Mouse (Mus musculus): ENCODE measurements at regions not wholly inside any gene's neighbourhood (a gene's known extent, or its start where the extent isn't known, plus 50 kb on each side); places are given as distances from the start of the nearest gene placed in this dataset.

DNA sequence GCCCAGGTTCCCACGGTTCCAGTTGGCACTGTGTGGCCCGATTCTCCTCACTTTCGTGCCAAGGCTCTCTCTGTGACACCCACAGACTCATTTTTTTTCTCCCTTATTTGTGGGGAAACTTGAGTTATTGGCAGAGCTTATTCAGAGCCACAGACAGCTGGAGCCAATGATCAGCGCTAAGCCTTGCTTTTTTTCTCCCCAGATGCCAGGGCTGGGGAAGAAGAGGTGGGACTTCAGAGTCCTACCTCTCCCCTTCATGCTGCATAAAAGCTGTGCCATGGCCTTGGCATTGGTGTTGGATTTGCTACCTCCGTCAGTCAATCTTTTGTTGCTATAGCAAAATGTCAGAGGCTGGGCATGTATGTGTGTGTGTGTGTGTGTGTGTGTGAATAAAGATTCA lies 56.5 kb upstream of the Cox10 start:
- dilution Hi-C loops (cut with MboI; ENCODE audit: extremely low pct_ligation_motif_present, extremely low pct_unique_long_range_greater_than_20kb, low sequenced_read_pairs) = no loop called here
- no peaks in the 10 kb centered on the region for H3K9me3 ChIP-seq (replicated peaks; ENCODE audit: low read length)
- in situ Hi-C loops (cut with MboI; ENCODE audit: low pct_ligation_motif_present, low pct_unique_long_range_greater_than_20kb, low sequenced_read_pairs) = no loop called here
- no peak overlapping the region for H3K27ac ChIP-seq (ENCODE audit: insufficient read depth, low read depth)
- no peak overlapping the region for H3K4me2 ChIP-seq (ENCODE audit: insufficient read depth, low read depth, poor library complexity, severe bottlenecking)
- H3K9ac ChIP-seq (ENCODE audit: insufficient read depth, low read depth) = no peak overlapping the region
- no peaks in the 10 kb centered on the region for H3K27me3 ChIP-seq (replicated peaks)
- H3K36me3 ChIP-seq (replicated peaks in 1 of 2; ENCODE audit: control insufficient read depth in 1 of 2, insufficient read depth in 1 of 2, low read length in 1 of 2) = no peaks in the 10 kb centered on the region
- H3K4me1 ChIP-seq (ENCODE audit: control insufficient read depth in 1 of 2, insufficient read depth in 2 of 2) = peaks cover 2 to 6% of the 10 kb centered on the region in 2 experiments; a peak in 3 of 4 replicates
- TF ChIP-seq CHD2 (IDR thresholded peaks at IDR 0.05; ENCODE audit: low read length) (no peak), MAFK (IDR thresholded peaks at IDR 0.05; ENCODE audit: insufficient replicate concordance, low read length) (no peak), TBP (conservative IDR thresholded peaks at IDR 0.05; ENCODE audit: low read depth, low read length) (no peak), MYC (IDR thresholded peaks at IDR 0.05; ENCODE audit: low read depth, low read length) (no peak), MAX (IDR thresholded peaks at IDR 0.05; ENCODE audit: low read length) (no peak), NRF1 (IDR thresholded peaks at IDR 0.05; ENCODE audit: low read depth, low read length) (no peak), RAD21 (IDR thresholded peaks at IDR 0.05; ENCODE audit: low read depth, low read length) (no peak), ETS1 (conservative IDR thresholded peaks at IDR 0.05; ENCODE audit: low read depth, low read length) (no peak), RCOR1 (conservative IDR thresholded peaks at IDR 0.05; ENCODE audit: low read depth, low read length) (no peak)
- no peak overlapping the region for H3K4me3 ChIP-seq (replicated peaks in 1 of 3; ENCODE audit: low read depth in 2 of 3, low read length in 2 of 3, poor library complexity in 1 of 3)
- H3K79me2 ChIP-seq (replicated peaks; ENCODE audit: control insufficient read depth, extremely low read depth, insufficient read depth, poor library complexity, severe bottlenecking) = no peaks in the 10 kb centered on the region
- no peak for DNase-seq (ENCODE audit: extremely low read depth)

DNA sequence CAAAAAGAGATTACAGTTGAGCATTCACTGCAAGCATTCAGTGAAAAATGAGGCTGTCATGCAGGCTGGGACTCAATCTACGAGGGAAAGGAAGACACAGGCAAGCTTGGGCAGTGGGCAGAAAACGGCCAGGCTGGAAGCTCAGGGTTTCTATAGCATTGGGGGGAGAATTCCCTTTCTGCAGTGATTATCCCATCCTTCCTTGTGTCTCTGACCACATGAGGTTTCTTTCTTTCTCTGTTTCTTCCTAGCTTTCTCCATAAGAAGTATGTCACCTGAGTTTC lies 56.0 kb upstream of the Cox10 start:
- Histone ChIP-seq H3K27ac (ENCODE audit: insufficient read depth, low read depth) (no peak overlapping the region), H3K4me1 (ENCODE audit: control insufficient read depth in 1 of 2, insufficient read depth in 2 of 2) (peaks cover 2 to 6% of the 10 kb centered on the region in 2 experiments; a peak in 3 of 4 replicates), H3K9ac (ENCODE audit: insufficient read depth, low read depth) (no peak overlapping the region), H3K9me3 (replicated peaks; ENCODE audit: low read length) (no peaks in the 10 kb centered on the region), H3K36me3 (replicated peaks in 1 of 2; ENCODE audit: control insufficient read depth in 1 of 2, insufficient read depth in 1 of 2, low read length in 1 of 2) (no peaks in the 10 kb centered on the region), H3K79me2 (replicated peaks; ENCODE audit: control insufficient read depth, extremely low read depth, insufficient read depth, poor library complexity, severe bottlenecking) (no peaks in the 10 kb centered on the region), H3K27me3 (replicated peaks) (no peaks in the 10 kb centered on the region), H3K4me3 (replicated peaks in 1 of 3; ENCODE audit: low read depth in 2 of 3, low read length in 2 of 3, poor library complexity in 1 of 3) (no peak overlapping the region), H3K4me2 (ENCODE audit: insufficient read depth, low read depth, poor library complexity, severe bottlenecking) (no peak overlapping the region)
- in situ Hi-C loops (cut with MboI; ENCODE audit: low pct_ligation_motif_present, low pct_unique_long_range_greater_than_20kb, low sequenced_read_pairs) = no loop called here
- no peak for DNase-seq (ENCODE audit: extremely low read depth)
- dilution Hi-C loops (cut with MboI; ENCODE audit: extremely low pct_ligation_motif_present, extremely low pct_unique_long_range_greater_than_20kb, low sequenced_read_pairs) = no loop called here
- TF ChIP-seq KAT2A (IDR thresholded peaks at IDR 0.05; ENCODE audit: insufficient replicate concordance, low read length) (no peak), JUND (conservative IDR thresholded peaks at IDR 0.05; ENCODE audit: low read depth, low read length) (no peak), MAFK (IDR thresholded peaks at IDR 0.05; ENCODE audit: insufficient replicate concordance, low read length) (no peak), TCF12 (IDR thresholded peaks at IDR 0.05; ENCODE audit: low read depth, low read length) (no peak), HCFC1 (IDR thresholded peaks at IDR 0.05; ENCODE audit: low read depth, low read length) (no peak), MEF2A (IDR thresholded peaks at IDR 0.05; ENCODE audit: borderline replicate concordance, low read depth, low read length) (no peak)

Data from CH12.LX (cell line).